Mouse (Mus musculus) lung, postnatal 36 days (tissue): Measurements from ENCODE around the gene Vgll4.
A peak's percentile ranks its signal among the peaks of the same experiment; 100 is the strongest.

ENCODE experiments used
- DNase-seq: peaks from one replicate; pipeline ENCODE4 v3.0.0; 2022; ENCODE audit warnings: mixed read lengths

Gene Vgll4

GRCm38 (mm10) chr6:114969213-114970120 is at the start of gene Vgll4:
TSS of gene Vgll4 (minus strand) at chr6:114969994.
- DNase-seq = peak; percentile 80

GRCm38 (mm10) chr6:115015461-115015860 is 45.7 kb upstream of the Vgll4 start:
- DNase-seq = peak; percentile 50

GRCm38 (mm10) chr6:115013574-115013973 is 43.8 kb upstream of the Vgll4 start:
- DNase-seq = no peak

GRCm38 (mm10) chr6:115011792-115012191 is 42.0 kb upstream of the Vgll4 start:
- DNase-seq = no peak

- no peak for DNase-seq
These were observed 41.0 kb upstream of the Vgll4 start for GRCm38 (mm10) chr6:115010815-115011214.

- no peak for DNase-seq
These were observed 40.5 kb upstream of the Vgll4 start for GRCm38 (mm10) chr6:115010304-115010703.

GRCm38 (mm10) chr6:115007728-115008127 is 37.9 kb upstream of the Vgll4 start:
- peak; percentile 80 for DNase-seq

GRCm38 (mm10) chr6:115006948-115007347 is 37.2 kb upstream of the Vgll4 start:
- peak; percentile 42 for DNase-seq

- DNase-seq = no peak
These were observed 36.3 kb upstream of the Vgll4 start for GRCm38 (mm10) chr6:115006065-115006464.

GRCm38 (mm10) chr6:115005351-115005890 is 35.6 kb upstream of the Vgll4 start:
- DNase-seq = peak; percentile 37

GRCm38 (mm10) chr6:115004636-115005035 is 34.8 kb upstream of the Vgll4 start:
- DNase-seq = no peak

GRCm38 (mm10) chr6:114998374-114999031 is 28.7 kb upstream of the Vgll4 start:
- DNase-seq = no peak

GRCm38 (mm10) chr6:114997471-114997870 is 27.7 kb upstream of the Vgll4 start:
- DNase-seq = no peak

- no peak for DNase-seq
These were observed 27.1 kb upstream of the Vgll4 start for GRCm38 (mm10) chr6:114996910-114997309.

GRCm38 (mm10) chr6:114994079-114994478 is 24.3 kb upstream of the Vgll4 start:
- peak; percentile 40 for DNase-seq

GRCm38 (mm10) chr6:114993659-114994058 is 23.9 kb upstream of the Vgll4 start:
- DNase-seq = peak; percentile 30

- DNase-seq = no peak
These were observed 22.1 kb upstream of the Vgll4 start for GRCm38 (mm10) chr6:114991909-114992308.

- peak; percentile 82 for DNase-seq
These were observed 18.8 kb upstream of the Vgll4 start for GRCm38 (mm10) chr6:114988619-114988980.

GRCm38 (mm10) chr6:114987966-114988618 is 18.3 kb upstream of the Vgll4 start:
- DNase-seq = peak; percentile 83

GRCm38 (mm10) chr6:114982671-114983070 is 12.9 kb upstream of the Vgll4 start:
- no peak for DNase-seq

GRCm38 (mm10) chr6:114979715-114980114 is 9.9 kb upstream of the Vgll4 start:
- no peak for DNase-seq

- peak; percentile 82 for DNase-seq
These were observed 7.2 kb upstream of the Vgll4 start for GRCm38 (mm10) chr6:114976915-114977419.

GRCm38 (mm10) chr6:114974331-114974730 is 4.5 kb upstream of the Vgll4 start:
- no peak for DNase-seq
